ENCODE assay signal across 30 mouse cellular contexts in genomic region chr15:83761512-83761911, GRCm38 (mm10). TPM values are rescaled to one million over a fixed set of nuclear protein-coding genes. Genes with fewer than 3 reads are reported as not detected.
"Had no signal": no experiment of that assay in that cellular context is flagged by ENCODE, and none has a peak within 500 bp of the region (broad histone marks: within the 10 kb centered on the region; RNA-seq: fewer than 3 reads in every experiment).

No protein-coding gene starts in this region.

- H3K4me3 ChIP-seq: gastrocnemius, adult 2 months; heart, embryonic 10.5 days; heart, embryonic 12.5 days; hindbrain, embryonic 13.5 days; hindbrain, embryonic 15.5 days; layer of hippocampus, adult 2 months; left cerebral cortex, adult 2 months; limb, embryonic 10.5 days; limb, embryonic 12.5 days; liver, embryonic 13.5 days; liver, embryonic 15.5 days had no signal

- H3K36me3 ChIP-seq: heart, embryonic 10.5 days; heart, embryonic 12.5 days; hindbrain, embryonic 13.5 days; hindbrain, embryonic 15.5 days; limb, embryonic 10.5 days; limb, embryonic 12.5 days; liver, embryonic 13.5 days; liver, embryonic 15.5 days had no signal

- H3K9me3 ChIP-seq: heart, embryonic 10.5 days; heart, embryonic 12.5 days; hindbrain, embryonic 13.5 days; hindbrain, embryonic 15.5 days; limb, embryonic 10.5 days; limb, embryonic 12.5 days; liver, embryonic 13.5 days; liver, embryonic 15.5 days had no signal

- DNase-seq: gastrocnemius, adult 2 months; gastrocnemius, postnatal 10 days; gastrocnemius, postnatal 25 days; heart, adult 18-20 months; heart, postnatal 10 days; heart, postnatal 36 days; kidney, adult 11 months; kidney, adult 2 months; kidney, adult 9 months; kidney, postnatal 10 days; kidney, postnatal 25 days; kidney, postnatal 4 days; liver; liver, embryonic 13.5 days had no signal

- ATAC-seq: intestine, embryonic 16.5 days had no signal

- H3K27me3 ChIP-seq: hindbrain, embryonic 13.5 days; liver, embryonic 15.5 days had no signal

- H3K4me1 ChIP-seq: liver, embryonic 13.5 days; liver, embryonic 15.5 days had no signal

- H3K27ac ChIP-seq: gastrocnemius, adult 2 months; heart, embryonic 10.5 days; hindbrain, embryonic 13.5 days; hindbrain, embryonic 15.5 days; hindbrain, postnatal 0 days; layer of hippocampus, adult 2 months; left cerebral cortex, adult 2 months; limb, embryonic 10.5 days; limb, embryonic 12.5 days; liver, embryonic 13.5 days; liver, embryonic 15.5 days had no signal

- H3K4me2 ChIP-seq: heart, embryonic 12.5 days; hindbrain, embryonic 13.5 days; hindbrain, embryonic 15.5 days; limb, embryonic 12.5 days; liver, embryonic 11.5 days; liver, embryonic 13.5 days; liver, embryonic 15.5 days had no signal

- H3K9ac ChIP-seq: heart, embryonic 12.5 days; hindbrain, embryonic 13.5 days; hindbrain, embryonic 15.5 days; limb, embryonic 12.5 days; liver, embryonic 13.5 days; liver, embryonic 15.5 days had no signal

RNA-seq across cellular contexts. Expression of gene Mpped1, which starts 17.8 kb away (rescaled TPM):
- total RNA-seq: gastrocnemius, adult 2 months; gastrocnemius, postnatal 25 days; granulocyte monocyte progenitor cell, adult 5-6 weeks; heart, adult 18-20 months; heart, adult 8-10 months; heart, postnatal 36 days; hematopoietic stem cell, adult 5-6 weeks had no signal
- polyA plus RNA-seq: heart, embryonic 14.5 days; kidney, adult 2 months had no signal

RNA-seq across cellular contexts. Expression of gene Scube1, which starts 36.7 kb away (rescaled TPM):
- total RNA-seq: granulocyte monocyte progenitor cell, adult 5-6 weeks; hematopoietic stem cell, adult 5-6 weeks had no signal
